Mouse (Mus musculus) layer of hippocampus, adult 8-10 months (tissue): ENCODE measurements at regions not wholly inside any gene's neighbourhood (a gene's known extent, or its start where the extent isn't known, plus 50 kb on each side); places are given as distances from the start of the nearest gene placed in this dataset.

Experiments
- DNase-seq, 2 experiments: peaks; one replicate each; pipeline ENCODE4 v3.0.0; 2022; ENCODE audit warnings: low spot score in 2 of 2

DNA sequence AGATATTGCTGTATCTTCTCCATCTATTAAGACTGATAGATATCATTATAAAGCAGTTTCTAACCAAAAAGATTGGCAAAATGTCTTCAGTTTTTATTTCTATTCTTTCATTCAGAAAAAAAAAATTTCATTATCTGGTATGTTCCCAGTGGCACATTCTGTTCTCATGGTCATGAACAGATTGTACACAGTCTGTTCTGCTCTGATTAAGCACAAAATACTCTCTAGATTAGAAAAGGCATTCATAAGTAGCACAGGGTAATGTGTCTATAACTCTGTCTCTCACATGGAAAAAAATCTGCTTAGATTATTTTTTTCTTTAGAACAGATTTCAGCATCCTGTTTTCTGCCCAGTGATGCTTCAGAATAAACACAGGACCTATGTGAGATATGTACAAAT, 306.3 kb upstream of the Gm21830 start:
- peak; percentile 4 to 6 for DNase-seq

DNA sequence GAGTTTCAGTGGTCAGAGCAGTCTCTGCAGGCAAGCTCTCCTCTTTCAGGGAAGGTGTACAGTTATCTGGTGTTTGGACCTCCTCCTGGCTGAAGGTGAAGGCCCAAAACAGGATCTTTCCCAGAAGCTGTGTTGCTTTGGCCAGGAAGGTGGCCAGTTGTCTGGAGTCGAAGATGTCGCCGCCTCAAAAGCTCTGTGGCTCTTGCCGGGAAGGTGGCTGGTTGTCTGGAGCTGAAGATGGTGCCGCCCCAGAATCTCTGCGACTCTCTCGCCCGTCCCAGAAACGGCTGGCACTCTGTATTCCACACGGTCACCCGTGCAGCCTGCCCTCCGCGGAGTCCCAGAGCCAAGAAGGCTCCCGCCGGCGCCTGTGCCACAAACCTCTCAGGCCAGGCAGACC, 304.7 kb upstream of the Scn7a start:
- peak in 1 of 2 experiments; percentile 2 for DNase-seq

DNA sequence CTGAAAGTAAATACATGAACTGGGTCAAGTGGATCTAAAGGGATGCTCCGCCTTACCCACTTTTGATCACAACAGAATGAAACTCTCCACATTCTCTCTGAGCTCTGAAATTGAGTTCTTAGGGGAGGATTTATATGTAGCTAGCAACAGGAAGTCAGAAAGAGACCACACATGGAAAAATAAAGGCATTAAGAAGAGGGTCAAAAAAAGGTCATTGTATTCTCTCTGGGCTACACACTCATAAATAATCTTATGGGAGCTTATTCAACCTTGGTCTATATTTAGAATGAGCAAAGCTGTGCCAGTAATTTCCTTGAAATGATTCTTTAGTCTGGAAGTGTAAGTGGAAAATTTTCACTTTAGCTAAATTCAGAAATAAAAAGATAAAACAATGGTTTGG, 284.2 kb upstream of the Scn7a start:
- DNase-seq, result no peak
